Mouse (Mus musculus) heart, adult 2 months (tissue): ENCODE data around the gene Apon.

Source experiments
- CTCF ChIP-seq: fragments of 200-600 bp; IDR thresholded peaks from 2 replicates; pipeline ENCODE4 v1.8.1; 2022; ENCODE audit warnings: antibody characterized with exemption, mild to moderate bottlenecking, moderate library complexity
- EP300 ChIP-seq: fragments of 200-500 bp; IDR thresholded peaks from 2 replicates; pipeline ENCODE4 v1.6.1; 2011; ENCODE audit warnings: low read depth, low read length, control low read depth; ENCODE audit not compliant: insufficient read depth
- POLR2A ChIP-seq: fragments of 200-500 bp; IDR thresholded peaks from 2 replicates; pipeline ENCODE4 v1.6.1; 2011; ENCODE audit warnings: mild to moderate bottlenecking, low read depth, low read length, control low read depth; ENCODE audit not compliant: insufficient read depth

GRCm38 (mm10) chr10:128302785-128303125 is 48.9 kb downstream of the Apon start:
- TF ChIP-seq CTCF (no peak), POLR2A (no peak), EP300 (no peak)
